Mouse (Mus musculus): ENCODE results near the gene Chit1. TPM values are rescaled to one million over a fixed set of nuclear protein-coding genes. Genes with fewer than 3 reads are reported as not detected.

The Chit1 gene
- total RNA-seq, 2 experiments from 2014 or later: 0.82 to 1.7 TPM

- ATAC-seq (replicated peaks; ENCODE audit: poor library complexity, severe bottlenecking): no peak
These were observed 89.4 kb downstream of the Chit1 start for GRCm38 (mm10) chr1:134200481-134200880.

Other genes with a start within 250 kb of the Chit1 start
- gene Optc, start 203.2 kb upstream of the Chit1 start, total RNA-seq (2014; fragmentation: Nextera tagmentation): 1.2 TPM in 1 of 2 replicates, not detected in the other
- gene Optc, start 203.2 kb upstream of the Chit1 start, total RNA-seq (2017): not detected in 2 replicates
- not detected in 2 replicates for gene Prelp, start 189.8 kb upstream of the Chit1 start, total RNA-seq (2014; fragmentation: Nextera tagmentation)
- not detected in 2 replicates for gene Prelp, start 189.8 kb upstream of the Chit1 start, total RNA-seq (2017)
- gene Fmod, start 74.0 kb upstream of the Chit1 start, total RNA-seq (2014; fragmentation: Nextera tagmentation): not detected in 2 replicates
- gene Fmod, start 74.0 kb upstream of the Chit1 start, total RNA-seq (2017): not detected in 2 replicates
- 7.2 and 13.5 TPM in 2 replicates for gene Btg2, start 32.1 kb upstream of the Chit1 start, total RNA-seq (2014; fragmentation: Nextera tagmentation)
- 31.3 and 33.7 TPM in 2 replicates for gene Btg2, start 32.1 kb upstream of the Chit1 start, total RNA-seq (2017)
- gene Chil1, start 70.9 kb downstream of the Chit1 start, total RNA-seq (2014; fragmentation: Nextera tagmentation): not detected in 2 replicates
- gene Chil1, start 70.9 kb downstream of the Chit1 start, total RNA-seq (2017): 4.7 and 6.3 TPM in 2 replicates
- gene Mybph, start 82.2 kb downstream of the Chit1 start, total RNA-seq (2014; fragmentation: Nextera tagmentation): not detected in 2 replicates
- not detected in 2 replicates for gene Mybph, start 82.2 kb downstream of the Chit1 start, total RNA-seq (2017)
- gene Adora1, start 124.2 kb downstream of the Chit1 start, total RNA-seq (2014; fragmentation: Nextera tagmentation): not detected in 2 replicates
- gene Adora1, start 124.2 kb downstream of the Chit1 start, total RNA-seq (2017): not detected in 2 replicates
- gene Myog, start 178.7 kb downstream of the Chit1 start, total RNA-seq (2014; fragmentation: Nextera tagmentation): not detected in 2 replicates
- not detected in 2 replicates for gene Myog, start 178.7 kb downstream of the Chit1 start, total RNA-seq (2017)
- 6.4 and 12.5 TPM in 2 replicates for gene Ppfia4, start 221.7 kb downstream of the Chit1 start, total RNA-seq (2014; fragmentation: Nextera tagmentation)
- 4.1 and 4.6 TPM in 2 replicates for gene Ppfia4, start 221.7 kb downstream of the Chit1 start, total RNA-seq (2017)

All from granulocyte monocyte progenitor cell, adult 5-6 weeks (primary cell).